Mouse (Mus musculus): Measurements from ENCODE around the gene Fbxo34. TPM values are rescaled to one million over a fixed set of nuclear protein-coding genes. Genes with fewer than 3 reads are reported as not detected.

The Fbxo34 gene
- polyA plus RNA-seq, 1 experiment, result 10.9 TPM

- no peaks in the 10 kb centered on the region; the same call in 1 of the 2 replicates for H3K4me1 ChIP-seq (ENCODE audit: control insufficient read depth, insufficient read depth, low read length)
- TF ChIP-seq CTCF (IDR thresholded peaks at IDR 0.05; ENCODE audit: insufficient read depth, low read length) (no peak), POLR2A (IDR thresholded peaks at IDR 0.05; ENCODE audit: borderline replicate concordance, extremely low read depth, low read depth, low read length) (no peak)
- no peak for DNase-seq
- H3K4me3 ChIP-seq (replicated peaks; ENCODE audit: extremely low read depth, low read depth, low read length), result no peak overlapping the region
Observed at GRCm38 (mm10) chr14:47508035-47508434, 57.8 kb downstream of the Fbxo34 start.

- Histone ChIP-seq H3K4me1 (ENCODE audit: control insufficient read depth, insufficient read depth, low read length) (peaks cover 2% of the 10 kb centered on the region; the same call in 1 of the 2 replicates), H3K4me3 (replicated peaks; ENCODE audit: extremely low read depth, low read depth, low read length) (no peak overlapping the region)
- 72% methylated on average over 4 of the region's 4 CpGs for WGBS
- DNase-seq, result no peak
- TF ChIP-seq POLR2A (IDR thresholded peaks at IDR 0.05; ENCODE audit: borderline replicate concordance, extremely low read depth, low read depth, low read length), result no peak
- TF ChIP-seq CTCF (IDR thresholded peaks at IDR 0.05; ENCODE audit: insufficient read depth, low read length), result no peak
Observed at GRCm38 (mm10) chr14:47510244-47510643, 60.0 kb downstream of the Fbxo34 start.

GRCm38 (mm10) chr14:47513606-47514005, 63.4 kb downstream of the Fbxo34 start:
- DNase-seq, result no peak
- Histone ChIP-seq H3K4me1 (ENCODE audit: control insufficient read depth, insufficient read depth, low read length) (peaks cover 4% of the 10 kb centered on the region; the same call in 1 of the 2 replicates), H3K4me3 (replicated peaks; ENCODE audit: extremely low read depth, low read depth, low read length) (no peak overlapping the region)
- 84% methylated on average over 3 of the region's 3 CpGs for WGBS
- TF ChIP-seq CTCF (IDR thresholded peaks at IDR 0.05; ENCODE audit: insufficient read depth, low read length) (no peak), POLR2A (IDR thresholded peaks at IDR 0.05; ENCODE audit: borderline replicate concordance, extremely low read depth, low read depth, low read length) (no peak)

GRCm38 (mm10) chr14:47514816-47515453, 64.7 kb downstream of the Fbxo34 start:
- TF ChIP-seq CTCF (IDR thresholded peaks at IDR 0.05; ENCODE audit: insufficient read depth, low read length), result no peak
- TF ChIP-seq POLR2A (IDR thresholded peaks at IDR 0.05; ENCODE audit: borderline replicate concordance, extremely low read depth, low read depth, low read length), result peak; percentile 42; the same call in 1 of the 2 replicates
- peak; percentile 37 for DNase-seq
- Histone ChIP-seq H3K4me3 (replicated peaks; ENCODE audit: extremely low read depth, low read depth, low read length) (no peak overlapping the region), H3K4me1 (ENCODE audit: control insufficient read depth, insufficient read depth, low read length) (peaks cover 4% of the 10 kb centered on the region; the same call in 1 of the 2 replicates)
- WGBS, result 17% methylated on average over 7 of the region's 7 CpGs

- peaks cover 4% of the 10 kb centered on the region; the same call in 1 of the 2 replicates for H3K4me1 ChIP-seq (ENCODE audit: control insufficient read depth, insufficient read depth, low read length)
- 75% methylated on average over 8 of the region's 8 CpGs for WGBS
- H3K4me3 ChIP-seq (replicated peaks; ENCODE audit: extremely low read depth, low read depth, low read length), result no peak overlapping the region
- TF ChIP-seq POLR2A (IDR thresholded peaks at IDR 0.05; ENCODE audit: borderline replicate concordance, extremely low read depth, low read depth, low read length) (no peak), CTCF (IDR thresholded peaks at IDR 0.05; ENCODE audit: insufficient read depth, low read length) (no peak)
- no peak for DNase-seq
Observed at GRCm38 (mm10) chr14:47515636-47516035, 65.4 kb downstream of the Fbxo34 start.

- no peak for DNase-seq
- no peak overlapping the region for H3K4me3 ChIP-seq (replicated peaks; ENCODE audit: extremely low read depth, low read depth, low read length)
- TF ChIP-seq CTCF (IDR thresholded peaks at IDR 0.05; ENCODE audit: insufficient read depth, low read length) (no peak), POLR2A (IDR thresholded peaks at IDR 0.05; ENCODE audit: borderline replicate concordance, extremely low read depth, low read depth, low read length) (no peak)
- 44% methylated on average over 6 of the region's 6 CpGs for WGBS
- H3K4me1 ChIP-seq (ENCODE audit: control insufficient read depth, insufficient read depth, low read length), result peaks cover 4% of the 10 kb centered on the region; the same call in 1 of the 2 replicates
Observed at GRCm38 (mm10) chr14:47516755-47517154, 66.5 kb downstream of the Fbxo34 start.

GRCm38 (mm10) chr14:47518619-47519018, 68.4 kb downstream of the Fbxo34 start:
- H3K4me1 ChIP-seq (ENCODE audit: control insufficient read depth, insufficient read depth, low read length), result peaks cover 4% of the 10 kb centered on the region; the same call in 1 of the 2 replicates
- TF ChIP-seq POLR2A (IDR thresholded peaks at IDR 0.05; ENCODE audit: borderline replicate concordance, extremely low read depth, low read depth, low read length) (no peak), CTCF (IDR thresholded peaks at IDR 0.05; ENCODE audit: insufficient read depth, low read length) (no peak)
- H3K4me3 ChIP-seq (replicated peaks; ENCODE audit: extremely low read depth, low read depth, low read length), result no peak overlapping the region
- peak; percentile 55 for DNase-seq
- WGBS, result 20% methylated on average over 6 of the region's 6 CpGs

- Histone ChIP-seq H3K4me1 (ENCODE audit: control insufficient read depth, insufficient read depth, low read length) (peaks cover 2% of the 10 kb centered on the region; the same call in 1 of the 2 replicates), H3K4me3 (replicated peaks; ENCODE audit: extremely low read depth, low read depth, low read length) (no peak overlapping the region)
- 86% methylated on average over 13 of the region's 13 CpGs for WGBS
- no peak for DNase-seq
- TF ChIP-seq CTCF (IDR thresholded peaks at IDR 0.05; ENCODE audit: insufficient read depth, low read length), result no peak
- TF ChIP-seq POLR2A (IDR thresholded peaks at IDR 0.05; ENCODE audit: borderline replicate concordance, extremely low read depth, low read depth, low read length), result no peak
Observed at GRCm38 (mm10) chr14:47520751-47521449, 70.7 kb downstream of the Fbxo34 start.

- WGBS, result 95% methylated on average over 1 of the region's 1 CpGs
- Histone ChIP-seq H3K4me3 (replicated peaks; ENCODE audit: extremely low read depth, low read depth, low read length) (no peak overlapping the region), H3K4me1 (ENCODE audit: control insufficient read depth, insufficient read depth, low read length) (peaks cover under 1% of the 10 kb centered on the region; the same call in 1 of the 2 replicates)
- TF ChIP-seq CTCF (IDR thresholded peaks at IDR 0.05; ENCODE audit: insufficient read depth, low read length), result no peak
- TF ChIP-seq POLR2A (IDR thresholded peaks at IDR 0.05; ENCODE audit: borderline replicate concordance, extremely low read depth, low read depth, low read length), result no peak
- DNase-seq, result no peak
Observed at GRCm38 (mm10) chr14:47521609-47522008, 71.4 kb downstream of the Fbxo34 start.

Measured in lung, adult 2 months (tissue).